Mouse (Mus musculus) midbrain, embryonic 16.5 days (tissue): ENCODE results near the gene Ptpre. TPM values are rescaled to one million over a fixed set of nuclear protein-coding genes. Genes with fewer than 3 reads are reported as not detected.
"Not testable (repeated sequence)": the region's sequence is repeated elsewhere in the genome, so short reads cannot be mapped to it uniquely, and the experiment has no call there.

Experiments used
- ATAC-seq: fragments of 200-750 bp; cut with Nextera tagmentation; 2 replicates; pipeline ENCODE4 v1.8.0; 2017; ENCODE audit warnings: moderate TSS enrichment
- H3K27ac ChIP-seq: fragments of 300-500 bp; sonication (generic); 2 replicates; pipeline ENCODE4 v1.5.1; 2014; ENCODE audit warnings: mild to moderate bottlenecking, low read length, mixed read lengths
- H3K27me3 ChIP-seq: fragments of 300-500 bp; sonication (generic); 2 replicates; pipeline ENCODE4 v1.6.1; 2014; ENCODE audit warnings: low read depth, low read length, mixed read lengths; ENCODE audit not compliant: control insufficient read depth, insufficient read depth
- H3K36me3 ChIP-seq: fragments of 300-500 bp; sonication (generic); 2 replicates; pipeline ENCODE4 v1.6.1; 2014; ENCODE audit warnings: mild to moderate bottlenecking, low read length, moderate library complexity, mixed read lengths; ENCODE audit not compliant: control insufficient read depth, insufficient read depth
- H3K4me1 ChIP-seq: fragments of 300-500 bp; sonication (generic); 2 replicates; pipeline ENCODE4 v1.6.1; 2014; ENCODE audit warnings: mild to moderate bottlenecking, low read length, mixed read lengths; ENCODE audit not compliant: control insufficient read depth, insufficient read depth
- H3K4me2 ChIP-seq: fragments of 300-500 bp; sonication (generic); 2 replicates; pipeline ENCODE4 v1.6.1; 2014; ENCODE audit warnings: mild to moderate bottlenecking, low read length, mixed read lengths
- H3K4me3 ChIP-seq: fragments of 300-500 bp; sonication (generic); 2 replicates; pipeline ENCODE4 v1.5.1; 2014; ENCODE audit warnings: low read depth, mild to moderate bottlenecking, low read length, moderate library complexity, mixed read lengths
- H3K9ac ChIP-seq: fragments of 300-500 bp; sonication (generic); 2 replicates; pipeline ENCODE4 v1.6.1; 2014; ENCODE audit warnings: low read depth, low read length, mixed read lengths
- H3K9me3 ChIP-seq: fragments of 300-500 bp; sonication (generic); replicated peaks from 2 replicates; pipeline ENCODE4 v1.6.1; 2014; ENCODE audit warnings: mild to moderate bottlenecking, low read length, mixed read lengths; ENCODE audit not compliant: control insufficient read depth, poor library complexity, severe bottlenecking
- whole genome bisulfite sequencing: fragments of 180-500 bp; shearing (Covaris S2); extraction: QIAGEN DNeasy Blood & Tissue Kit; methylation state at CpG from one replicate; pipeline ENCODE4 v1.1.7; 2014; 5-methylcytosine and 5-hydroxymethylcytosine counted together
- polyA plus RNA-seq: library from polyadenylated mRNA; unstranded; fragments of >200 nt; fragmentation: Nextera tagmentation; extraction: Ambion mirVana; gene quantifications from 2 replicates; pipeline ENCODE4 v1.2.1, GENCODE M21; 2015

The Ptpre gene
- polyA plus RNA-seq, 1 experiment from 2014 or later = 7.6 TPM

DNA sequence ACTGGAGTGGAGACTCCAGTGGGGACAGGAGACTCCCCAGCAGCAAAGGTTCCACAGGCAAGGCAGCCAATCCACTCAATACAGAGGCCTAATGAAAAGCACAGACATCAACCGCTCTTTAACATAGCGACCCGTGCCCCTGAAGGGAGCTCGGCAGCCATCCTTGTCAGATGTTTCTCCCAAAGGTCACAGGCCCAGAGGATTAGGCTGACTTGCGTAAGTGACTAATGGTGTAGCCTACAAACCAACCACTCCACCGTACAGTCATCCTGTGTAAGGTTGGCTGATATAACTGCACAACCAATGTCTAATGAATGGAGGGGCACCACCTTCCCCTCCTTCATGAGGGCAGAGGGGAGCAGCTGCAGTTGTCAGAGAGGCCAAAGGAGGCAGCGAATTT, 152.1 kb downstream of the Ptpre start:
- H3K4me2 ChIP-seq = no peak overlapping the region
- no peaks in the 10 kb centered on the region for H3K36me3 ChIP-seq
- no peak overlapping the region for H3K9ac ChIP-seq
- WGBS = 94% methylated on average over 7 of the region's 7 CpGs
- H3K27me3 ChIP-seq = no peaks in the 10 kb centered on the region
- H3K4me3 ChIP-seq = no peak overlapping the region
- no peak overlapping the region for H3K27ac ChIP-seq
- no peaks in the 10 kb centered on the region for H3K4me1 ChIP-seq
- no peak for ATAC-seq
- no peaks in the 10 kb centered on the region for H3K9me3 ChIP-seq

GRCm38 (mm10) chr7:135691941-135692340, 154.7 kb downstream of the Ptpre start:
- Histone ChIP-seq H3K27ac (no peak overlapping the region), H3K9me3 (no peaks in the 10 kb centered on the region), H3K4me2 (no peak overlapping the region), H3K4me3 (no peak overlapping the region), H3K9ac (no peak overlapping the region), H3K27me3 (no peaks in the 10 kb centered on the region), H3K4me1 (no peaks in the 10 kb centered on the region), H3K36me3 (no peaks in the 10 kb centered on the region)
- WGBS = 94% methylated on average over 5 of the region's 5 CpGs
- no peak for ATAC-seq

GRCm38 (mm10) chr7:135694130-135694529, 156.8 kb downstream of the Ptpre start:
- no peak for ATAC-seq
- Histone ChIP-seq H3K9ac (no peak overlapping the region), H3K36me3 (no peaks in the 10 kb centered on the region), H3K27ac (no peak overlapping the region), H3K4me3 (no peak overlapping the region), H3K27me3 (no peaks in the 10 kb centered on the region), H3K4me1 (no peaks in the 10 kb centered on the region), H3K9me3 (no peaks in the 10 kb centered on the region), H3K4me2 (no peak overlapping the region)
- WGBS = 93% methylated on average over 4 of the region's 4 CpGs

GRCm38 (mm10) chr7:135694796-135695195, 157.5 kb downstream of the Ptpre start:
- H3K4me3 ChIP-seq = no peak overlapping the region
- H3K9ac ChIP-seq = no peak overlapping the region
- no peaks in the 10 kb centered on the region for H3K36me3 ChIP-seq
- no peaks in the 10 kb centered on the region for H3K27me3 ChIP-seq
- H3K4me1 ChIP-seq = no peaks in the 10 kb centered on the region
- ATAC-seq = no peak
- 94% methylated on average over 5 of the region's 5 CpGs for WGBS
- H3K9me3 ChIP-seq = no peaks in the 10 kb centered on the region
- H3K27ac ChIP-seq = no peak overlapping the region
- no peak overlapping the region for H3K4me2 ChIP-seq

DNA sequence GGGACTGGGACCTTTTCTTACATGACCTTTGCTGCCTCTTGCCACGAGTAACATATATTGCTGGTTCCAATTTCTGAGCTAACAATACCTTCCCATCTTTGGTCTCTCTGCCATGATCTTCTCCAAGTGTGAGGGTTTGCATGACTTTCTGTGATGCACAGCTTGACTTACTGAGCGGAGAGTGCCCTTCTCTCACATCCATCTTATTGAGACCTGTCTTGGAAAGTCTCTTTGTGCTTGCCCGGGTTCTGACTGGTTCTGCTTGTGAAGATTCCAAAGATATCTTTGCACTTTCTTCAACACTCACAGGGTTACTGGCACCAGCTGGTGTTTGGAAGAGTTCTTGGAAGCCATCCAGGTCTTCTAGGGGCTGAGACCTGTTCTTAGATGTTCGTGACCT, 158.8 kb downstream of the Ptpre start:
- H3K36me3 ChIP-seq = no peaks in the 10 kb centered on the region

DNA sequence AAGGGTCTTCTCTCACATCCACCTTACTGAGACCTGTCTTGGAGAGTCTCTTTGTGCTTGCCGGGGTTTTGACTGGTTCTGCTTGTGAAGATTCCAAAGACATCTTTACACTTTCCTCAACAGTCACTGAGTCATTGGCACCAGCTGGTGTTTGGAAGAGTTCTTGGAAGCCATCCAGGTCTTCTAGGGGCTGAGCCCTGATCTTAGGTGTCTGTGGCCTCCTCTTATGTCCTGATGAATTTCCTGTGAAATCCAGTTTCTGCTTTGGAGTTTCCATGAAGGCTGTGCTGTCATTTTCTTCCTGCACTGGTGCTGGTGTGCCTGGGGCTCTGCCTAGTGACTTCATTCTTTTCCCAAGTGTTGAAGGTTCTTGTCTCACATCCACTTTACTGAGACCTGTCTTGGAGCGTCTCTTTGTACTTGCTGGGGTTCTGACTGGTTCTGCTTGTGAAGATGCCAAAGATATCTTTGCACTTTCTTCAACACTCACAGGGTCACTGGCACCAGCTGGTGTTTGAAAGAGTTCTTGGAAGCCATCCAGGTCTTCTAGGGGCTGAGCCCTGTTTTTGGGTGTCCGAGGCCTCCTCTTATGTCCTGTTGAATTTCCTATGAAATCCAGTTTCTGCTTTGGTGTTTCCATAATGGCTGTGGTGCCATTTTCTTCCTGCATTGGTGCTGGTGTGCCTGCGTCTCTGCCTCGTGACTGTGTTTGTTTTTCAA, 159.9 kb downstream of the Ptpre start:
- WGBS = 92% methylated on average over 5 of the region's 5 CpGs
- H3K4me1 ChIP-seq, H3K27me3 ChIP-seq, H3K36me3 ChIP-seq, H3K9ac ChIP-seq, H3K9me3 ChIP-seq, H3K27ac ChIP-seq, H3K4me3 ChIP-seq, ATAC-seq, H3K4me2 ChIP-seq: not testable (repeated sequence)

More for the DNA sequence above, 158.8 kb downstream of the Ptpre start:
- Histone ChIP-seq H3K9ac (no peak overlapping the region), H3K4me3 (no peak overlapping the region), H3K4me2 (no peak overlapping the region), H3K9me3 (no peaks in the 10 kb centered on the region), H3K4me1 (no peaks in the 10 kb centered on the region), H3K27ac (no peak overlapping the region), H3K27me3 (no peaks in the 10 kb centered on the region)
- no peak for ATAC-seq
- 88% methylated on average over 4 of the region's 4 CpGs for WGBS

GRCm38 (mm10) chr7:135698362-135698761, 161.1 kb downstream of the Ptpre start:
- no peak overlapping the region for H3K4me3 ChIP-seq
- H3K36me3 ChIP-seq = no peaks in the 10 kb centered on the region
- H3K27ac ChIP-seq = no peak overlapping the region
- H3K27me3 ChIP-seq = no peaks in the 10 kb centered on the region
- H3K4me1 ChIP-seq = no peaks in the 10 kb centered on the region
- no peak overlapping the region for H3K9ac ChIP-seq
- WGBS = 97% methylated on average over 2 of the region's 2 CpGs
- no peak overlapping the region for H3K4me2 ChIP-seq
- no peak for ATAC-seq
- H3K9me3 ChIP-seq = no peaks in the 10 kb centered on the region

GRCm38 (mm10) chr7:135699351-135699750, 162.1 kb downstream of the Ptpre start:
- not testable (repeated sequence) for H3K27me3 ChIP-seq, H3K4me2 ChIP-seq, ATAC-seq, H3K9ac ChIP-seq, H3K9me3 ChIP-seq, H3K4me1 ChIP-seq, H3K4me3 ChIP-seq, H3K27ac ChIP-seq, H3K36me3 ChIP-seq
- WGBS = 88% methylated on average over 6 of the region's 6 CpGs

DNA sequence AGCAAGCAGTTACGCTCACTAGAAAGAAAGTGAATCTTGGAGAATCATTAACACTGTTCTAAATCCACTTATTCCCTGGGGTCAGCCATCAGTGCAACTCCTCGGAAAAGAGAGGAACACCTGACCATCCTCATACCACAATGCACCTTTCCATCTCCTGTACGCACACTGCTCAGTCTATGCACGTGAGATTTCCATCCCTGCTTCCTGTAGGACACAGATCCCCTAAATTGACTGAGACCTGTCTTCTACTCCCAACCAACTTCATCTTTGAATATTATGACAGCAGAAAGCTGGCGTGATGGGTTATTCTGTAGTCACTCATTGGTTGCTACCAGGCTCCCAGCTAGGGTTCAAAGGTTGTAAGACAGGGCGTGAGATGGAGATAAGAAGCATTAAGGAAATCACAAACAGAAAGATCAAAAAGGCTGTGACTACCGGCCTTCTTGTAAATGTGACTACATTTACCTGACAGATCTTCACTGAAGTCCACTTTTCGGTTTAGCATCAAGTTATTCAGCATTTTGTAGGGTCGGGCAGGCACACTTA, 166.4 kb downstream of the Ptpre start:
- Histone ChIP-seq H3K9ac (no peak overlapping the region), H3K4me1 (no peaks in the 10 kb centered on the region), H3K9me3 (no peaks in the 10 kb centered on the region), H3K4me3 (no peak overlapping the region), H3K36me3 (no peaks in the 10 kb centered on the region), H3K27ac (no peak overlapping the region), H3K4me2 (no peak overlapping the region), H3K27me3 (no peaks in the 10 kb centered on the region)
- ATAC-seq = no peak
- WGBS = 95% methylated on average over 9 of the region's 9 CpGs
